Mouse (Mus musculus) gastrocnemius, postnatal 25 days (tissue): ENCODE measurements around the gene 9530002B09Rik. TPM values are rescaled to one million over a fixed set of nuclear protein-coding genes. Genes with fewer than 3 reads are reported as not detected.

ENCODE experiments used
- DNase-seq: peaks from one replicate; pipeline ENCODE4 v3.0.0; 2022
- long read RNA-seq, 2 experiments: library from polyadenylated mRNA; stranded (forward); transcript quantifications; one replicate each; pipeline ENCODE4 v2.0.0; 2021
- total RNA-seq, 2 experiments: library from RNA; stranded (reverse); gene quantifications; 1 replicate in 1 of 2; 2 replicates in 1 of 2; pipeline ENCODE4 v1.2.3; 2021

The 9530002B09Rik gene
- not detected for total RNA-seq
- long read RNA-seq, experiment 1 = 0 reads
- long read RNA-seq, experiment 2 = 0 reads

GRCm38 (mm10) chr4:122688975-122689374 lies at the start of gene 9530002B09Rik:
TSS of gene 9530002B09Rik (plus strand) at chr4:122689275.
- DNase-seq = no peak

Other genes with a start within 250 kb of the 9530002B09Rik start
- gene Ppt1, start 147.0 kb downstream of the 9530002B09Rik start, total RNA-seq = 10 to 100 TPM in 1 of 2 experiments, 1 to 10 TPM in 1; 9.5 to 10.5 TPM
- 10 to 100 TPM; 20.5 to 24.6 TPM for gene Cap1, start 196.8 kb downstream of the 9530002B09Rik start, total RNA-seq